Mouse (Mus musculus) forebrain, embryonic 14.5 days (tissue): ENCODE measurements around the gene Sh2b1. TPM values are rescaled to one million over a fixed set of nuclear protein-coding genes. Genes with fewer than 3 reads are reported as not detected.

Experiments used
- ATAC-seq: fragments of 200-750 bp; cut with Nextera tagmentation; 2 replicates; pipeline ENCODE4 v1.8.0; 2017; ENCODE audit warnings: mild to moderate bottlenecking, moderate library complexity
- DNase-seq: peaks from one replicate; pipeline ENCODE4 v3.0.0-alpha.2; 2015; ENCODE audit warnings: low spot score
- H3K27ac ChIP-seq: fragments of 300-500 bp; sonication (generic); 2 replicates; pipeline ENCODE4 v1.5.1; 2014; ENCODE audit warnings: low read depth, mild to moderate bottlenecking, control low read depth, low read length, moderate library complexity
- H3K27me3 ChIP-seq: fragments of 300-500 bp; sonication (generic); replicated peaks from 2 replicates; pipeline ENCODE4 v1.6.1; 2014; ENCODE audit warnings: low read length, control low read depth, mixed read lengths; ENCODE audit not compliant: control insufficient read depth, insufficient read depth
- H3K36me3 ChIP-seq: fragments of 300-500 bp; sonication (generic); 2 replicates; pipeline ENCODE4 v1.6.1; 2014; ENCODE audit warnings: low read length, control low read depth; ENCODE audit not compliant: control insufficient read depth, insufficient read depth
- H3K4me1 ChIP-seq: fragments of 300-500 bp; sonication (generic); 2 replicates; pipeline ENCODE4 v1.6.1; 2014; ENCODE audit warnings: antibody characterized with exemption, low read length, control low read depth; ENCODE audit not compliant: control insufficient read depth, insufficient read depth
- H3K4me2 ChIP-seq: fragments of 300-500 bp; sonication (generic); 2 replicates; pipeline ENCODE4 v1.6.1; 2014; ENCODE audit warnings: mild to moderate bottlenecking, control low read depth, low read length
- H3K4me3 ChIP-seq: fragments of 300-500 bp; sonication (generic); 2 replicates; pipeline ENCODE4 v1.5.1; 2014; ENCODE audit warnings: low read depth, low read length, control low read depth
- H3K9ac ChIP-seq: fragments of 300-500 bp; sonication (generic); 2 replicates; pipeline ENCODE4 v1.6.1; 2014; ENCODE audit warnings: mild to moderate bottlenecking, low read length, control low read depth, moderate library complexity
- H3K9me3 ChIP-seq: fragments of 300-500 bp; sonication (generic); replicated peaks from 2 replicates; pipeline ENCODE4 v1.6.1; 2016; ENCODE audit warnings: low read length, control low read depth, mixed read lengths; ENCODE audit not compliant: control insufficient read depth
- WGBS: fragments of 180-500 bp; shearing (Covaris S2); extraction: QIAGEN DNeasy Blood & Tissue Kit; methylation state at CpG from one replicate; pipeline ENCODE4 v1.1.7; 2014; 5-methylcytosine and 5-hydroxymethylcytosine counted together
- polyA plus RNA-seq: library from polyadenylated mRNA; unstranded; fragments of >200 nt; fragmentation: Nextera tagmentation; extraction: Ambion mirVana; gene quantifications from 2 replicates; pipeline ENCODE4 v1.2.1, GENCODE M21; 2014

The Sh2b1 gene
- 49.2 and 59.5 TPM in 2 replicates for polyA plus RNA-seq

DNA sequence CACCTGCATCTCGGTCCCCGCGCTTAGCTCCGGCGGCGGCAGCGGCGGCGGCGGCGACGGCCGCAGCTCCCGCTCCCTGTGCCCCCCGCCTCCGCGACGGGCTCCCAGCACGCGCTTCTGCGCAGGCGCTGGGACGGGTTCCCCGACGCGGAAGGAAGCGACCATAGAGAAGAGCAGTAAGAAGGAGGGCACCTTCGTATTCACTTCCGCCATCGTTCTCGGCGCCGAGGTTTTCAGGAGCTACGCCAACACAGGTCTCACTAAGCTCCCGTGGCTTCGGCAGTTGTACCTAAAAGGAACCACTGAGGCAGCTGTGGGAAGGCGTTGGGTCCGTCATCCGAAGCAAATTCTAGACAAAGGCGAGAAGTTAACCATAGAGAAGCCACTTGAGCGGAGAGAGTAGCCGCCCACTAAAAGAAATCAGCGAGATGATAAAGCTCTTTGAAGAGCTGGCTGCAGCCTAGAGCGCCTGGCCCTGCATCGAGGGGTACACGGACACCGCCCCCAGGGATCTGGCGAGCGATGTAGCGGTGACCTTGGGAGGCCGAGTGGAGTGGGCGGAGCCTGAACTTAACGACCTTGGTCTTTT, at the start of gene Sh2b1:
Gene Sh2b1, minus strand, starts transcription at position 432 of the 589 bp plus-strand sequence.
- ATAC-seq: peak; percentile 94
- H3K4me2 ChIP-seq: peak within 1 kb of the TSS; percentile 90
- H3K4me1 ChIP-seq: peaks cover 7% of the 10 kb centered on the region; the same call in 1 of the 2 replicates
- peak within 1 kb of the TSS; percentile 94 for H3K27ac ChIP-seq
- peaks cover 28% of the 10 kb centered on the region for H3K36me3 ChIP-seq
- peak within 1 kb of the TSS; percentile 99 for H3K9ac ChIP-seq
- no peaks in the 10 kb centered on the region for H3K9me3 ChIP-seq
- peak within 1 kb of the TSS; percentile 93 for H3K4me3 ChIP-seq
- WGBS: under 1% methylated on average over 41 of the region's 53 CpGs
- no peaks in the 10 kb centered on the region for H3K27me3 ChIP-seq
- DNase-seq: peak; percentile 97

DNA sequence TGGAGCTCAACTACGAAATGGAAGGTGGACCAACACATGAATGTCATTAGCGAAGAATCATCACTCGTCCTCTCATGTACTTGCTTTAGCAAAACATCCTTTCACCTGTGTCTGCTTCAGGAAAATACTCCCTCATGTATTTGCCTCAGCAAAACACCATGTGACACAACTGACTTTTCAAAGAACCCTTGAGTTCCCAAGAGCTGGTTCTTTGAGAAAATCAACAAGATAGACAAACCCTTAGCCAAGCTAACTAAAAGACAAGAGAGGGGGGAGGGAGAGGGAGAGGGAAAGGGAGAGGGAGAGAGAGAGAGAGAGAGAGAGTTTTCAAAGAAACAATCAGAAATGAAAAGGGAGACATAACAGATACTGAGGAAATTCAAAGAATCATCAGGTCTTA, 48.1 kb upstream of the Sh2b1 start:
- Histone ChIP-seq H3K4me3 (no peak overlapping the region), H3K4me1 (no peaks in the 10 kb centered on the region), H3K9me3 (no peaks in the 10 kb centered on the region), H3K27me3 (no peaks in the 10 kb centered on the region), H3K36me3 (no peaks in the 10 kb centered on the region), H3K27ac (no peak overlapping the region), H3K4me2 (no peak overlapping the region), H3K9ac (no peak overlapping the region)
- WGBS: 89% methylated on average over 3 of the region's 3 CpGs
- no peak for ATAC-seq
- no peak for DNase-seq

DNA sequence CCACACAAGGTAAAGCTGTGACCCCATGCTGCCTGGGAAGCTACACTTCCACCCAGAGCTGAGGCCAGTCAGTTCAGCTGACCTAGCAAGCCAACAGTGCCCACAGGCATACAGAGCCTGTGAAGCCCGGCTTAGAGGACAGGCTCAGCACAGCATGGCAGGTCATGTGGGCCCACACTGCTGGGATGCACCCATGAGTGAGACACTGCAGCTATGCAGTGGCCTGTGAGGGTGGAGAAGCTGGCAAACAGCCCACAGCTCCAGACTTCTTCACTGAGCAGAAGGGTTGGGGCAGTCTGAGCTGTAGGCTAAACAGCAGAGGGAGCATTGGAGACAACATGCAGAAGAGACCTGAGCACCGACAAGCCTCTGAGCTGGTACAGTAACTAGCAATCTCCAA, 44.3 kb upstream of the Sh2b1 start:
- Histone ChIP-seq H3K4me1 (no peaks in the 10 kb centered on the region), H3K27me3 (no peaks in the 10 kb centered on the region), H3K4me3 (no peak overlapping the region), H3K27ac (no peak overlapping the region), H3K36me3 (no peaks in the 10 kb centered on the region), H3K9ac (no peak overlapping the region), H3K9me3 (no peaks in the 10 kb centered on the region), H3K4me2 (no peak overlapping the region)
- ATAC-seq: no peak
- DNase-seq: no peak
- 75% methylated on average over 2 of the region's 2 CpGs for WGBS

DNA sequence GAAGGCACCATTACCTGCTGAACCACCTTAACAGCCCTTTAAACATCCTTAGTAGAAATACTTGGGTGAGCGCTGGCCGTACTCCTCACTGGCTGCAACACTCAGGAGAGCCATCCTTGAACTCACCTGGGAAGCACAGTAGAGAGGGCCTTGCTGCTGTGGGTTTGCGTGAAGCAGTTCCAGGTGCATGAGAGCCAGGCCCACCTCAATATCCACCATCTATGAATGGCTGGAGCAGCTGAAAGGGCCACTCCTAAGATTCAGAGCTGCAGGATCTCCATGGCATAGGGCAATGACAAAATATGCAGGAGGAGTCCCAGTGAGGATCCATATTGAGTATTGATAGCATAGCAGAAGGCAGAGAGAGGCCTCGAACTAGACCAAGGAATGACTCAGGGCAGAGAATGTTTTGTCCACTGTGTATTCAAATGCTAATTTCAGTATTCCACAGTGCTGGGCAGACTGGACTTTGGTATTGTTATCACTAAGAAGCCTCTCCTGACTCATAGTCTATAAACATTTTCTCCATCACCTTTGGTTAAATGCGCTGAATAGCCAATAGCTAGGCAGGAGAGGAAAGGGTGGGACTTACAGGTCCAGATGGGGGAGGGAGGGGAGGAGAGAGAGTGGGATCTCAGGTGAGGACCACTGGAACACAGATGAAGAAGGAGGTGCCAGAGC, 43.2 kb upstream of the Sh2b1 start:
- no peak for DNase-seq
- 82% methylated on average over 5 of the region's 5 CpGs for WGBS

DNA sequence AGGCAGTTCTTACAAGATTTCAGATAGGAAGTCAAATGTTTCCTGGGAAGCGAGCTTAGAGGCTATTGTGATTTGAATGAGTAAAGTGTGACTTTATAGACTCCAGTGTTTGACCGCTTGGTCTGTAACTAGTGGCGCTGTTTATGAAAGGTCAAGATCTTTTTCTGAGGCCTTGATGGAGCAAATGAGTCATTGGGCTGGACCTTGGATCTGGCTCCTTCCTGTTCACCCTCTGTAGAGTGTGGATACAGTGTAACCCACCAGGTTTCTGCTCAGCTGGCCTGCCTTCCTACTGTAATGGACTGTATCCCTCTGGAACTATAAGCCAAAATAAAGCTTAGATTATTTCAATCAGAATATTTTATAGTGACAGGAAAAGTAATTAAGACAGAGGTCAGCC, 36.1 kb upstream of the Sh2b1 start:
- no peak for ATAC-seq

More for the DNA sequence above, 43.2 kb upstream of the Sh2b1 start:
- no peaks in the 10 kb centered on the region for H3K36me3 ChIP-seq
- ATAC-seq: no peak
- H3K4me2 ChIP-seq: no peak overlapping the region
- H3K27ac ChIP-seq: no peak overlapping the region
- H3K4me3 ChIP-seq: no peak overlapping the region
- no peaks in the 10 kb centered on the region for H3K9me3 ChIP-seq
- no peaks in the 10 kb centered on the region for H3K4me1 ChIP-seq
- H3K27me3 ChIP-seq: no peaks in the 10 kb centered on the region
- H3K9ac ChIP-seq: no peak overlapping the region

DNA sequence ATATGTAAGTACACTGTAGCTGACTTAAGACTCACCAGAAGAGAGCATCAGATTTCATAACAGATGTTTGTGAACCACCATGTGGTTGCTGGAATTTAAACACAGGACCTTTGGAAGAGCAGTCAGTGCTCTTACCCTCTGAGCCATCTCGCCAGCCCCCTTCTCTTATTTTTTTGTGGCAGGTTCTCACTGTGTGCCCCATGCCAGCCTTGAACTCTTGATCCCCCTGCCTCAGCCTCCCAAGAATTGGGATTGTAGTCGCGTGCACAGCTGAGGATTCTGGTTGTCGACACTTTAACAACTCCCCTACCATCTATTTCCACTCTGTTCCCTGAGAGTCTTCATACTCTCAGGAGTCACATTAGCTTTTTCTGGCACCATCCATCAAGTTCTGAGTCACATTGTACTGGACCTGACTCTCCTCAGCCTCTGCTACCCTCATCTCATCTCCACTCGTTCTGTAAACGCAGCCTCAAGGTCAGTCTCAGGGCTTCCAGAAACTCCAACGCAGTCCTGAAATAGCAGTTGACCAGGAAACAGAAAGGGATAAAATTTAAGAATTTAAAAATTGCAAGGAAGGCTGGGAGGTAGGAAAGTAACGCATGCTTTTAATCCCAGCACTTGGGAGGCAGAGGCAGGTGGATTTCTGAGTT, 32.0 kb upstream of the Sh2b1 start:
- Histone ChIP-seq H3K4me2 (no peak overlapping the region), H3K4me1 (peaks cover 3% of the 10 kb centered on the region), H3K4me3 (no peak overlapping the region), H3K9me3 (no peaks in the 10 kb centered on the region), H3K27ac (no peak overlapping the region), H3K27me3 (no peaks in the 10 kb centered on the region), H3K9ac (no peak overlapping the region), H3K36me3 (no peaks in the 10 kb centered on the region)
- DNase-seq: no peak
- WGBS: 90% methylated on average over 8 of the region's 8 CpGs
- no peak for ATAC-seq

More for the DNA sequence above, 36.1 kb upstream of the Sh2b1 start:
- H3K27ac ChIP-seq: no peak overlapping the region
- H3K4me3 ChIP-seq: no peak overlapping the region
- no peaks in the 10 kb centered on the region for H3K4me1 ChIP-seq
- no peak for DNase-seq
- H3K9me3 ChIP-seq: no peaks in the 10 kb centered on the region
- no peaks in the 10 kb centered on the region for H3K36me3 ChIP-seq
- no peaks in the 10 kb centered on the region for H3K27me3 ChIP-seq
- WGBS: 83% methylated on average over 3 of the region's 3 CpGs
- no peak overlapping the region for H3K4me2 ChIP-seq
- H3K9ac ChIP-seq: no peak overlapping the region

DNA sequence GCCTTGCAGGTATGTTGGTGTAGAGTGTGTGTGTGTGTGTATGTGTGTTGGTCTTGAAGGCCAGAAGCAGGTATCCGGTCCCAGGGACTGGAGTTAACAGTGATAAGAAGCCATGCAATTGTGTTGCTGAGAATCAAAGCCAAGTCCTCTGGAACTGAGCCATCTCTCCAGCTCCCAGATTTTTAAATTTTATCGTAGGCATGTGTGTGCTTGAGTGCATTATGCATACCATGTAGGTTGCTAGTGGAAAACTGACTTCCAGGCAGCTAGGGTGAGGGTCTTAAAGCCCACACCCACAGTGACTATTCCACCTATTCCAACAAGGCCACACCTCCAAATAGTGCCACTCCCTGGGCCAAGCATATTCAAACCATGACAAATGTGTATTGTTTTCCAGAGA, 29.7 kb upstream of the Sh2b1 start:
- Histone ChIP-seq H3K4me3 (no peak overlapping the region), H3K9ac (no peak overlapping the region), H3K27ac (no peak overlapping the region), H3K9me3 (no peaks in the 10 kb centered on the region), H3K27me3 (no peaks in the 10 kb centered on the region), H3K36me3 (peaks cover 14% of the 10 kb centered on the region), H3K4me1 (peaks cover 11% of the 10 kb centered on the region), H3K4me2 (no peak overlapping the region)
- DNase-seq: no peak
- 90% methylated on average over 2 of the region's 2 CpGs for WGBS
- no peak for ATAC-seq

DNA sequence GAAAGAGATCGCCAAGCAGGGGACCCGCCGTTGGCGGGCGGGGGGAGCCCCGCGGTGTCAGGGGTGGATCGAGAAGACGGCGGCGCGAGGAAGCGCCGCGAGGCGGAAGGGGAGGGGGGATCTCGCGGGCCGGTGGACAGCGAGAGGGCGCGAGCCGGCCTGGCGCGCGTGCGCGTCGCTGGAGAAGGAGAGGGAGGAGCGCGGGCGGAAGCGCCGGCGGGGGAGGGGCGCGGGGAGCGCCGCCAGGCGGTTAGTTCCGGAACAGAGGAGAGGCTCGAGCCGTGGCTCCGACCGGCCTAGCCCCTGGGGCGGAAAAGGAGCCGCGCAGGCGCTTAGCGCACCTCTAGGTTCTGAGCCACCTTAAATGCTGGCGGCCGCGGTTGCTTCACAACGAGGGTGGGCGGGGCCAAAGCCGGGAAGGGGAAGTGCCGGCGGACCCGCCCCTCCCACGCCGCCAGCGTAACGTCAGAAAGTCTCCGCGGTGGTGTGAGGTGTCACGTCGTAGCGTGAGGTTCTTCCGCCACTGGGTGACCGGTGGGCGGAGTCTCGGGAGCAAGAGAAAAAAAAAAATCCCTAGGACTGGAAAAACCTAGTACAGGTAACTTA, 28.2 kb upstream of the Sh2b1 start, which contains the start of gene Atxn2l:
Gene Atxn2l, minus strand, starts transcription at position 165 of the 606 bp plus-strand sequence.
- under 1% methylated on average over 64 of the region's 72 CpGs for WGBS
- H3K9me3 ChIP-seq: no peaks in the 10 kb centered on the region
- H3K4me2 ChIP-seq: peak within 1 kb of the TSS; percentile 67
- peak within 1 kb of the TSS; percentile 98 for H3K27ac ChIP-seq
- no peaks in the 10 kb centered on the region for H3K27me3 ChIP-seq
- DNase-seq (peak; percentile 99), ATAC-seq (peak; percentile 87)
- H3K36me3 ChIP-seq: peaks cover 29% of the 10 kb centered on the region
- peaks cover 11% of the 10 kb centered on the region for H3K4me1 ChIP-seq
- peak within 1 kb of the TSS; percentile 100 for H3K4me3 ChIP-seq
- H3K9ac ChIP-seq: peak within 1 kb of the TSS; percentile 99
